Mouse (Mus musculus) myocyte (in vitro differentiated cells): ENCODE measurements around the gene Parp8. TPM values are rescaled to one million over a fixed set of nuclear protein-coding genes. Genes with fewer than 3 reads are reported as not detected.

Experiments
- H3K27me3 ChIP-seq: one replicate; pipeline ENCODE4 v1.6.1; 2011; ENCODE audit not compliant: control insufficient read depth, insufficient read depth, insufficient read length
- H3K36me3 ChIP-seq: one replicate; pipeline ENCODE4 v1.6.1; 2011; ENCODE audit not compliant: control insufficient read depth, insufficient read depth
- H3K4me2 ChIP-seq: one replicate; pipeline ENCODE4 v1.6.1; 2011; ENCODE audit warnings: low read depth, control low read depth
- H3K4me3 ChIP-seq: one replicate; pipeline ENCODE4 v1.5.1; 2011; ENCODE audit warnings: mild to moderate bottlenecking, control low read depth, moderate library complexity
- H3K79me2 ChIP-seq: one replicate; pipeline ENCODE4 v1.6.1; 2011; ENCODE audit not compliant: control insufficient read depth, insufficient read depth
- H3ac ChIP-seq: one replicate; pipeline ENCODE4 v1.6.1; 2011; ENCODE audit not compliant: control insufficient read depth, insufficient read length
- CEBPB ChIP-seq: IDR thresholded peaks from 2 replicates; pipeline ENCODE4 v1.6.1; 2011; ENCODE audit warnings: mild to moderate bottlenecking, moderate library complexity; ENCODE audit not compliant: poor library complexity, insufficient read depth, severe bottlenecking
- E2F4 ChIP-seq: IDR thresholded peaks from one replicate; pipeline ENCODE4 v1.6.1; 2011; ENCODE audit warnings: mild to moderate bottlenecking, control low read depth, moderate library complexity; ENCODE audit not compliant: insufficient read depth
- MAX ChIP-seq: IDR thresholded peaks from one replicate; pipeline ENCODE4 v1.6.1; 2011; ENCODE audit warnings: low read depth, mild to moderate bottlenecking, control low read depth
- MYOD1 ChIP-seq, 3 experiments: IDR thresholded peaks; one replicate each; pipeline ENCODE4 v1.6.1; 2011; ENCODE audit warnings: control low read depth in 2 of 3, low read depth in 2 of 3, mild to moderate bottlenecking in 2 of 3, moderate library complexity in 1 of 3; ENCODE audit not compliant: insufficient read length in 2 of 3, control insufficient read depth in 1 of 3
- MYOG ChIP-seq, 3 experiments: IDR thresholded peaks; one replicate each; pipeline ENCODE4 v1.6.1; 2011; ENCODE audit warnings: control low read depth in 2 of 3, low read depth in 2 of 3, mild to moderate bottlenecking in 2 of 3; ENCODE audit not compliant: insufficient read length in 2 of 3, control insufficient read depth in 1 of 3, insufficient read depth in 1 of 3
- POLR2A ChIP-seq: IDR thresholded peaks from one replicate; pipeline ENCODE4 v1.6.1; 2011; ENCODE audit warnings: low read depth, mild to moderate bottlenecking, control low read depth, moderate library complexity; ENCODE audit not compliant: insufficient read length
- POLR2AphosphoS2 ChIP-seq: IDR thresholded peaks from one replicate; pipeline ENCODE4 v1.6.1; 2011; ENCODE audit warnings: low read depth, control low read depth; ENCODE audit not compliant: insufficient read length
- REST ChIP-seq: IDR thresholded peaks from one replicate; pipeline ENCODE4 v1.6.1; 2011; ENCODE audit warnings: mild to moderate bottlenecking, control low read depth, moderate library complexity; ENCODE audit not compliant: insufficient read depth, insufficient read length
- SRF ChIP-seq: IDR thresholded peaks from one replicate; pipeline ENCODE4 v1.6.1; 2011; ENCODE audit warnings: low read depth; ENCODE audit not compliant: control insufficient read depth, insufficient read length
- TCF12 ChIP-seq: IDR thresholded peaks from one replicate; pipeline ENCODE4 v1.6.1; 2011; ENCODE audit warnings: mild to moderate bottlenecking, control low read depth; ENCODE audit not compliant: poor library complexity, insufficient read depth, severe bottlenecking
- TCF3 ChIP-seq: IDR thresholded peaks from one replicate; pipeline ENCODE4 v1.6.1; 2011; ENCODE audit warnings: low read depth, control low read depth; ENCODE audit not compliant: insufficient read length
- USF1 ChIP-seq: IDR thresholded peaks from one replicate; pipeline ENCODE4 v1.6.1; 2011; ENCODE audit warnings: low read depth, mild to moderate bottlenecking, control low read depth, moderate library complexity
- polyA plus RNA-seq: library from polyadenylated mRNA; unstranded; fragments of >200 nt; fragmentation: generic; extraction: Trizol; gene quantifications from one replicate; pipeline ENCODE4 v1.2.1, GENCODE M21; 2012; ENCODE audit warnings: missing spikeins

Gene Parp8
- polyA plus RNA-seq, 1 experiment = 6.1 TPM

- peaks cover 26% of the 10 kb centered on the region for H3K79me2 ChIP-seq
- no peak overlapping the region for H3ac ChIP-seq
- H3K4me2 ChIP-seq = no peak overlapping the region
- H3K27me3 ChIP-seq = no peaks in the 10 kb centered on the region
- H3K36me3 ChIP-seq = no peaks in the 10 kb centered on the region
- TF ChIP-seq MYOD1 (IDR thresholded peaks at IDR 0.05; ENCODE audit: control insufficient read depth in 1 of 3, insufficient read length in 2 of 3, low read depth in 2 of 3) (no peak), SRF (no peak), TCF3 (no peak), MAX (no peak), REST (no peak), POLR2AphosphoS2 (no peak), POLR2A (no peak), E2F4 (no peak)
- no peak overlapping the region for H3K4me3 ChIP-seq
These were observed 17.8 kb downstream of the Parp8 start for GRCm38 (mm10) chr13:117007566-117007965.

- H3K4me2 ChIP-seq = no peak overlapping the region
- H3K79me2 ChIP-seq = peaks cover 21% of the 10 kb centered on the region
- no peaks in the 10 kb centered on the region for H3K27me3 ChIP-seq
- H3ac ChIP-seq = no peak overlapping the region
- TF ChIP-seq REST (no peak), MYOD1 (IDR thresholded peaks at IDR 0.05; ENCODE audit: control insufficient read depth in 1 of 3, insufficient read length in 2 of 3, low read depth in 2 of 3) (no peak), MAX (no peak), CEBPB (no peak), SRF (no peak), USF1 (no peak), TCF3 (no peak), E2F4 (no peak), MYOG (IDR thresholded peaks at IDR 0.05; ENCODE audit: control insufficient read depth in 1 of 3, insufficient read depth in 1 of 3, insufficient read length in 2 of 3, low read depth in 2 of 3) (no peak), TCF12 (no peak), POLR2AphosphoS2 (no peak), POLR2A (no peak)
- H3K36me3 ChIP-seq = no peaks in the 10 kb centered on the region
- H3K4me3 ChIP-seq = no peak overlapping the region
These were observed 18.7 kb downstream of the Parp8 start for GRCm38 (mm10) chr13:117006638-117007037.

GRCm38 (mm10) chr13:117000493-117000892 is 24.8 kb downstream of the Parp8 start:
- Histone ChIP-seq H3K27me3 (no peaks in the 10 kb centered on the region), H3ac (no peak overlapping the region), H3K4me2 (no peak overlapping the region), H3K4me3 (no peak overlapping the region), H3K36me3 (no peaks in the 10 kb centered on the region), H3K79me2 (peaks cover 6% of the 10 kb centered on the region)
- no peak for TF ChIP-seq REST
- TF ChIP-seq E2F4 = no peak
- no peak for TF ChIP-seq CEBPB
- TF ChIP-seq SRF = no peak
- TF ChIP-seq TCF12 = no peak
- TF ChIP-seq MYOG (IDR thresholded peaks at IDR 0.05; ENCODE audit: control insufficient read depth in 1 of 3, insufficient read depth in 1 of 3, insufficient read length in 2 of 3, low read depth in 2 of 3) = no peak
- no peak for TF ChIP-seq POLR2AphosphoS2
- TF ChIP-seq MAX = no peak
- no peak for TF ChIP-seq POLR2A
- no peak for TF ChIP-seq USF1
- no peak for TF ChIP-seq TCF3
- TF ChIP-seq MYOD1 (IDR thresholded peaks at IDR 0.05; ENCODE audit: control insufficient read depth in 1 of 3, insufficient read length in 2 of 3, low read depth in 2 of 3) = no peak

GRCm38 (mm10) chr13:116991560-116991959 is 33.8 kb downstream of the Parp8 start:
- Histone ChIP-seq H3K4me3 (no peak overlapping the region), H3K79me2 (peaks cover 7% of the 10 kb centered on the region), H3K4me2 (no peak overlapping the region), H3K27me3 (no peaks in the 10 kb centered on the region), H3ac (no peak overlapping the region), H3K36me3 (no peaks in the 10 kb centered on the region)
- TF ChIP-seq MYOD1 (IDR thresholded peaks at IDR 0.05; ENCODE audit: control insufficient read depth in 1 of 3, insufficient read length in 2 of 3, low read depth in 2 of 3) (no peak), MAX (no peak), USF1 (no peak), POLR2AphosphoS2 (no peak), CEBPB (no peak), MYOG (IDR thresholded peaks at IDR 0.05; ENCODE audit: control insufficient read depth in 1 of 3, insufficient read depth in 1 of 3, insufficient read length in 2 of 3, low read depth in 2 of 3) (no peak), REST (no peak), TCF3 (no peak), E2F4 (no peak), TCF12 (no peak), SRF (no peak), POLR2A (no peak)

GRCm38 (mm10) chr13:116990327-116990726 is 35.0 kb downstream of the Parp8 start:
- Histone ChIP-seq H3ac (no peak overlapping the region), H3K4me3 (no peak overlapping the region), H3K27me3 (no peaks in the 10 kb centered on the region), H3K4me2 (no peak overlapping the region), H3K79me2 (peaks cover 7% of the 10 kb centered on the region), H3K36me3 (no peaks in the 10 kb centered on the region)
- TF ChIP-seq MYOD1 (IDR thresholded peaks at IDR 0.05; ENCODE audit: control insufficient read depth in 1 of 3, insufficient read length in 2 of 3, low read depth in 2 of 3) (no peak), SRF (no peak), USF1 (no peak), POLR2AphosphoS2 (no peak), MYOG (IDR thresholded peaks at IDR 0.05; ENCODE audit: control insufficient read depth in 1 of 3, insufficient read depth in 1 of 3, insufficient read length in 2 of 3, low read depth in 2 of 3) (no peak), E2F4 (no peak), TCF12 (no peak), MAX (no peak), REST (no peak), TCF3 (no peak), CEBPB (no peak), POLR2A (no peak)
